Mouse (Mus musculus): ENCODE results near the gene Lsm10. TPM values are rescaled to one million over a fixed set of nuclear protein-coding genes. Genes with fewer than 3 reads are reported as not detected.
A peak's percentile ranks its signal among the peaks of the same experiment; 100 is the strongest.

Gene Lsm10
- total RNA-seq, 2 experiments from 2014 or later: 13.4 to 13.8 TPM

DNA sequence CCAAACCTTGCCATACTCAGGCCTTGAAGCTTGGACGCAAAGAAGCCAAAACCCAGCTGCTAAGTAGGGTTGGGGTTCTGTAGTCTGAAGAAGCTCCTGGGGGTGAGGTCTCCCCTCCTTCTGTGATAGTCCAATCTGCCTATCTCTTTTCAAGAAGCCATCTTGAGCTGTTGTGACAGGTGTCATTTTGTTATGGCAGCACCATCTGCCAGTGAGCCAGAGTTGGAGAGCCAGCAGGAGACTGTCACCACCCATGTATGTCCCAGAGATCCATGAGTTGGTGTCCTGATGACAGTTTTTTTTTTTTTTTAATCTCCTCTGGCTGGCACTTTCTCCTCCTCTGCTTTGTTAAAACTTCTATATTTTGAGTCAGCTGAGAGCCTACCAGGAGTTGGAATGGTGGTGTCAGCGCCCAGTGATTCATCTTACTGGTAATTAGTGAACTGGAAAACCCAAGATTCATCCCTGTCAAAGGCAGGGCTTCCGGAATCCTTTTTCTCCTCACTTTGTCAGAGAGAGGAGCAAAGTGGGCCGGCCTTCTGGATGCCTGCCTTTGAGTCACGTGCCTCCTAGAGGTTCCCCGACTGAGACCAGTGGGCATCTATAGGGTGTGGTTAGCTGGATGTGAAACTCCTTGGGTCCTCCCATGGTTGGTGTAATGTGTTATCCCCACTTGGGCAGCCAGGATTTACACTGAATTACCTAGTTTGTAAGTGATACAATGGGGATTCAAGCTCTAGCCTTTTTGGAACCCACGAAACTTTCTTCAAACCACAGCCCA is 5.8 kb downstream of the Lsm10 start:
- H3K27ac ChIP-seq: peak overlapping the region; percentile 93
- DNase-seq (ENCODE audit: low spot score in 2 of 2): peak in 1 of 2 experiments; percentile 69
- no peak for TF ChIP-seq CTCF (conservative IDR thresholded peaks at IDR 0.05)
- H3K4me3 ChIP-seq: no peak overlapping the region

DNA sequence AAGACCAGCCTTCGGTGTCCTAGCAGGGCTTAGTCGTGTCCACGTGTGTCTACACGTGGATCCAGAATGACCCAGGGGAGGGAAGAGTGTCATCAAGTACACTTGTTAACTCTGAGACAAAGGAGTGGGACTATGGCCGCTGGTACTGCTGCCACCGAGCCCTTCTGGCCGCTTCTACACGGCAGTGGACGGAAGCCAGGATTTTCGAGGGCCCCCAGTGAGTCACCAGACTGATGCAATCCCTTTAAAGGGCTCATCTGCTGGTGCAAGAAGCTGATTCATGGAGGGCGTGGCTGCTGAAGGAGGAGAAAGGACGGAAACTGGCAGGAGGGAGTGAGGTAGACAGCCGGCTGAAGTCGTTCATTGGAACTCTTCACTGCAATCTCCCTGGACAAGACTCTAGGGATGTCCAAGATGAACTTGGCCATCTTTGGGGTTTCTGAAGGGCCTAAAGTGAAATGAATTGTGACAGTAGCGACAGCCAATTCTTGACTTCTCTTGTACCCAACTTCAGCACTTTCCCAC is 6.7 kb downstream of the Lsm10 start:
- Histone ChIP-seq H3K27ac (peak overlapping the region; percentile 93), H3K4me3 (peak overlapping the region; percentile 58)
- TF ChIP-seq CTCF (conservative IDR thresholded peaks at IDR 0.05): no peak
- peak; percentile 71 to 83 for DNase-seq (ENCODE audit: low spot score in 2 of 2)

- DNase-seq (ENCODE audit: low spot score in 2 of 2): peak; percentile 95 to 97
- TF ChIP-seq CTCF (conservative IDR thresholded peaks at IDR 0.05): peak; percentile 84
- Histone ChIP-seq H3K4me3 (peak within 1 kb of the TSS; percentile 82), H3K27ac (peak within 1 kb of the TSS; percentile 97)
These were observed 7.2 kb downstream of the Lsm10 start, which contains the start of gene Stk40 for GRCm38 (mm10) chr4:126103590-126104068. Gene Stk40 (plus strand): TSS chr4:126103957.

DNA sequence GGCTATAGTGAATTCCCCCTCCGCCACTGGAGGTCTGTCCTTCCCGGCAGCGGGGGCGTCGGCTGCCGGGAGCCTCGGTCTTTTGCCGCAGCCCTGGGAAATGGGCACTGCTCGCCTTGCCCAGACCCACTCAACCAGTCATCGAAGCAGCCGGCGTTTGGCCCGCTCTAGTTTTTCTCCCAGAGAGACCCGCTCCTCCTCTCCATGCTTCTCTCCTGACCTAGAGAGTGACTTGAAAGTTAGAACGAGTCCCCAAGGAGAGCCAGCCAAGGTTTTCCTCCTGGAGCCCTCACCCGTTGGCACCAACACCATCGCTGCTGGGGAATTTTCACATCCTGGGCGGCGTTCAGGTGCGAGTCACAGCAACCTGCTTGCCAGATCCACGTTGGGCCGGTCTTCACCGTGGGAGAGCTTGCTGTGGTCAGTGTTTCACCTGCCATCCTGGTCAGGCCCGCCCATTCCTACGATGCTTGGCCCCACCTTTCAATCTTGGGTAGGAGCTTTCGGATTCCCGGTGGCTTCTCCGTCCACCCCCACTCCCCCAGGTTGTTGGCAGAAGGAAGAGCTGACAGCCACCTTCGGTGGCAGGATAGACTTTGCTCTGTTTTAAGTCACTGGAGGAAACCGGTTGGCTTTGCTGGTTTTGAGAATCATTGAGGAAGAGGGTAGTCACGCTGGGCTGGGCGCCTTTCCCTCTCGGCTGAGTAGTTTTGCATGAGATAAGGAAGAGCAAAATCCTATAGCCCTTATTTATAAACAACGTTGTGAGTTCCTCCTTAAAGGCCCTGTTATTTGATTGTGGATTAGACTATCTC is 8.0 kb downstream of the Lsm10 start:
- no peak for TF ChIP-seq CTCF (conservative IDR thresholded peaks at IDR 0.05)
- Histone ChIP-seq H3K27ac (peak overlapping the region; percentile 97), H3K4me3 (peak overlapping the region; percentile 82)
- DNase-seq (ENCODE audit: low spot score in 2 of 2): no peak

DNA sequence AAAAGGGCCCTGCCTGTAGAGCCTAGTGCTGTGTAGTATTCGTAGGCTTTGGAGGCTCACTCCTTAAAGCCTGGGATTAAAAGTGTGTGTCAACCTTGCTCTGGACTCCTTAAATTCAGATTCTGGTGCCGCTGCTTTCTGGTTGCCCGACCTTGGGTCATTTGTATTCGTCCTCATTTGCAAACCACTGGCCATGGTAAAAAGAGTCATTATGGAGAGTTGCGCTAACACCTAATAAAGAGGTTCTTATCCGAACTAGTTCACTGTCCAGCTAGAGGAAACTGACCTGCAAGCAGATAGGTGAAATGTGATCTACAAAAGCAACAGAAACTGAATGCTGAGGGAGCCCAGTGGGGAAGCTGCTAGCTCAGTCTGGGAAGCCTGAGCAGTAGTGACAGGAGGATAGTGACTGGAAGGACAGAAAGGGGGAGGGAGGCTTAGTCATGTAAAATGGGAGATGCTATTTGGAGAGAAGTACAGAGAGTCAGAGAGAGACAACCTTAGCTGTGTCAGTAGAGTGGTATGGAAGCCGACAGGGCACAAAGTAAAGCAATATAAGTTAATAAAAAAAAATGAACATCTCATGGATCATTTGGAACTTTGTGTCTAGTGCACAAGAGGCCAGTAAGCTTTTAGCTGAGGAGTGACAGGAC is 8.8 kb downstream of the Lsm10 start:
- TF ChIP-seq CTCF (conservative IDR thresholded peaks at IDR 0.05): no peak
- DNase-seq (ENCODE audit: low spot score in 2 of 2): no peak
- Histone ChIP-seq H3K4me3 (peak overlapping the region; percentile 82), H3K27ac (peak overlapping the region; percentile 97)

- Histone ChIP-seq H3K4me3 (no peak overlapping the region), H3K27ac (peak overlapping the region; percentile 92)
- no peak for TF ChIP-seq CTCF (conservative IDR thresholded peaks at IDR 0.05)
- DNase-seq (ENCODE audit: low spot score in 2 of 2): no peak
These were observed 11.8 kb downstream of the Lsm10 start for GRCm38 (mm10) chr4:126108061-126108740.

GRCm38 (mm10) chr4:126109613-126110373 is 13.4 kb downstream of the Lsm10 start:
- peak overlapping the region; percentile 92 for H3K27ac ChIP-seq
- H3K4me3 ChIP-seq: peak overlapping the region; percentile 30
- no peak for TF ChIP-seq CTCF (conservative IDR thresholded peaks at IDR 0.05)
- no peak for DNase-seq (ENCODE audit: low spot score in 2 of 2)

- DNase-seq (ENCODE audit: low spot score in 2 of 2): peak; percentile 75 to 78
- peak; percentile 57 for TF ChIP-seq CTCF (conservative IDR thresholded peaks at IDR 0.05)
- Histone ChIP-seq H3K27ac (peak overlapping the region; percentile 92), H3K4me3 (peak overlapping the region; percentile 30)
These were observed 14.1 kb downstream of the Lsm10 start for GRCm38 (mm10) chr4:126110374-126111152.

GRCm38 (mm10) chr4:126111153-126111549 is 14.7 kb downstream of the Lsm10 start:
- DNase-seq (ENCODE audit: low spot score in 2 of 2): no peak
- Histone ChIP-seq H3K27ac (peak overlapping the region; percentile 92), H3K4me3 (peak overlapping the region; percentile 30)
- no peak for TF ChIP-seq CTCF (conservative IDR thresholded peaks at IDR 0.05)

GRCm38 (mm10) chr4:126113243-126113642 is 16.8 kb downstream of the Lsm10 start:
- H3K27ac ChIP-seq: peak overlapping the region; percentile 92
- no peak for DNase-seq (ENCODE audit: low spot score in 2 of 2)
- no peak overlapping the region for H3K4me3 ChIP-seq
- TF ChIP-seq CTCF (conservative IDR thresholded peaks at IDR 0.05): no peak

GRCm38 (mm10) chr4:126113943-126114342 is 17.5 kb downstream of the Lsm10 start:
- H3K27ac ChIP-seq: peak overlapping the region; percentile 92; the same call in 1 of the 2 replicates
- peak; percentile 86 for TF ChIP-seq CTCF (conservative IDR thresholded peaks at IDR 0.05)
- DNase-seq (ENCODE audit: low spot score in 2 of 2): peak in 1 of 2 experiments; percentile 66
- H3K4me3 ChIP-seq: no peak overlapping the region

All from layer of hippocampus, adult 2 months (tissue).